Mouse (Mus musculus) thymus, adult 2 months (tissue): ENCODE measurements around the gene Meioc. TPM values are rescaled to one million over a fixed set of nuclear protein-coding genes. Genes with fewer than 3 reads are reported as not detected.
"Not testable (repeated sequence)": the region's sequence is repeated elsewhere in the genome, so short reads cannot be mapped to it uniquely, and the experiment has no call there.

Source experiments
- DNase-seq: peaks from one replicate; pipeline ENCODE4 v3.0.0; 2021
- H3K27ac ChIP-seq: fragments of 200-500 bp; 2 replicates; pipeline ENCODE4 v1.5.1; 2012; ENCODE audit warnings: low read length, control low read depth; ENCODE audit not compliant: control insufficient read depth, insufficient read depth
- H3K27me3 ChIP-seq: fragments of 200-500 bp; 2 replicates; pipeline ENCODE4 v1.6.1; 2012; ENCODE audit warnings: mild to moderate bottlenecking, low read length, moderate library complexity, mixed read lengths; ENCODE audit not compliant: control insufficient read depth, insufficient read depth
- H3K36me3 ChIP-seq: fragments of 200-500 bp; 2 replicates; pipeline ENCODE4 v1.6.1; 2012; ENCODE audit warnings: mild to moderate bottlenecking, low read length, moderate library complexity; ENCODE audit not compliant: control insufficient read depth, insufficient read depth
- H3K4me1 ChIP-seq: fragments of 200-500 bp; replicated peaks from 2 replicates; pipeline ENCODE4 v1.6.1; 2012; ENCODE audit warnings: low read length; ENCODE audit not compliant: control insufficient read depth, insufficient read depth
- H3K4me3 ChIP-seq: fragments of 200-500 bp; 2 replicates; pipeline ENCODE4 v1.5.1; 2012; ENCODE audit warnings: mild to moderate bottlenecking, low read length, control low read depth, moderate library complexity; ENCODE audit not compliant: control insufficient read depth, insufficient read depth
- CTCF ChIP-seq: fragments of 200-500 bp; IDR thresholded peaks from 2 replicates; pipeline ENCODE4 v1.5.1; 2012; ENCODE audit warnings: mild to moderate bottlenecking, control low read depth, low read length, moderate library complexity, borderline replicate concordance; ENCODE audit not compliant: control insufficient read depth, poor library complexity, insufficient read depth; ENCODE audit errors: extremely low read depth
- POLR2A ChIP-seq: fragments of 200-500 bp; IDR thresholded peaks from 2 replicates; pipeline ENCODE4 v1.6.1; 2012; ENCODE audit warnings: mild to moderate bottlenecking, low read length, control low read depth, moderate library complexity; ENCODE audit not compliant: control insufficient read depth, poor library complexity, insufficient read depth; ENCODE audit errors: extremely low read depth
- WGBS: fragments of 180-500 bp; shearing (Covaris S2); methylation state at CpG from one replicate; pipeline ENCODE4 v1.1.7; 2018; 5-methylcytosine and 5-hydroxymethylcytosine counted together
- polyA plus RNA-seq: library from polyadenylated mRNA; depleted of rRNA; stranded (reverse); fragments of >200 nt; gene quantifications from 2 replicates; pipeline ENCODE4 v1.2.3, GENCODE M21; 2012; rRNA removed

Gene Meioc
- polyA plus RNA-seq, 1 experiment, result not detected

DNA sequence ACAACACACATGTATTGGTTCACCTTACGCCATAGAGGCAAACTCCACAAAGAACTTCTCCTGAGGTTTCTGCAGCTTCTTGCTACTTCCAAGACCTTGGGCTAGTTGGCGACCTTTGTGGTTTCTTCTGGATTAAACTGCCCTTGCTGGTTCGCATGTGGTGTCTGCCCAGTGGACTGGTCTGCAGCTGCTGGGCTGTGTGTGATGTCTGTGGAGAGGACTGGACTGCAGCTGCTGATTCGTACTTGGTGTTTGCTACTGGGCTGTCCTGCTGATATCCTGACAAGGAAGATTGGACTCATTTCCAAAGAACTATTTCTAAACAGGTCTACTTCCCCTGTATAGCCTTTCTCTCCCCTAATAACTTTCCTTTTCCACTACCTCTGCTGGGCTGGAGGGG, 48.9 kb downstream of the Meioc start:
- Histone ChIP-seq H3K4me1 (no peaks in the 10 kb centered on the region), H3K27me3 (no peaks in the 10 kb centered on the region), H3K27ac (no peak overlapping the region), H3K4me3 (no peak overlapping the region), H3K36me3 (no peaks in the 10 kb centered on the region)
- DNase-seq, result no peak
- WGBS, result 95% methylated on average over 4 of the region's 4 CpGs
- no peak for TF ChIP-seq CTCF
- TF ChIP-seq POLR2A, result no peak

DNA sequence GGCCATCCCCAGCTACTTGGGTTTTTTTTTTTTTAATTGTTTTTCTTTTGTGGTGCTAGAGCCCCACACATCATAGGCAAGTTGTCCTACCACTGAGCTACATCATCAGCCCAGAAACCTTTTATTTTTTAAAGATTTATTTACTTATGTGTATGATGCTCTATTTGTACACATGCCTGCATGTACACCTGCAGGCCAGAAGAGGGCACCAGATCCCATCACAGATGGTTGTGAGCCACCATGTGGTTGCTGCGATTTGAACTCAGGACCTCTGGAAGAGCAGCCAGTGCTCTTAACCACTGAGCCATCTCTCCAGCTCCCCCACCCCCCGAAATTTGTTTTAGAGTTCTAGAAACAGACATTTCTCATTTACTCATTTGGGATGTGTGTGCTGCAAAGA, 51.1 kb downstream of the Meioc start:
- DNase-seq, H3K4me1 ChIP-seq, H3K4me3 ChIP-seq, H3K36me3 ChIP-seq, H3K27me3 ChIP-seq, H3K27ac ChIP-seq: not testable (repeated sequence)
- 86% methylated on average over 2 of the region's 2 CpGs for WGBS

DNA sequence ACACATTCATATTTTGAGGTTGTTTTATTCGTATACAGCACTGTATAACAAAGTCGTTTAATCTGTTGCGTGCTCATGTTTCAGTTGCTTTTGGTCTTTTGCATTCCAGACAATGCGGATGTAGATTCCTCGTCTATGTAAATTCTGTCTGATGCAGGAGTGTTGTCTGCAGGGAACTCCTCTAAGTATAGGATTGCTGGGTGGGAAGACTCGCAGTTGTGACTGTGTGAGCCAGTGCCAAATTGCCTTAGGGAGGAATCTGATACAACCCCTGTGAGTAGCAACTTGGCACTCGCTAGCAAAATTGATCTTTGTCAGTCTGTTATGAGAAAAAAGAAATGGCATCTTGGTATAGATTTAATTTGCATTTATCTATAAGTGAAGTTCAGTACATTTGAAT, 52.6 kb downstream of the Meioc start:
- WGBS, result 89% methylated on average over 7 of the region's 7 CpGs

GRCm38 (mm10) chr11:102725574-102725973, 62.1 kb downstream of the Meioc start:
- no peaks in the 10 kb centered on the region for H3K4me1 ChIP-seq
- H3K4me3 ChIP-seq, result no peak overlapping the region
- H3K27me3 ChIP-seq, result no peaks in the 10 kb centered on the region; the same call in 1 of the 2 replicates
- DNase-seq, result peak; percentile 35
- TF ChIP-seq POLR2A (no peak), CTCF (no peak)
- H3K36me3 ChIP-seq, result no peaks in the 10 kb centered on the region
- H3K27ac ChIP-seq, result no peak overlapping the region
- 20% methylated on average over 3 of the region's 3 CpGs for WGBS

More for the DNA sequence above, 52.6 kb downstream of the Meioc start:
- Histone ChIP-seq H3K4me1 (no peaks in the 10 kb centered on the region), H3K27ac (no peak overlapping the region), H3K4me3 (no peak overlapping the region), H3K27me3 (no peaks in the 10 kb centered on the region), H3K36me3 (no peaks in the 10 kb centered on the region)
- TF ChIP-seq POLR2A, result no peak
- no peak for TF ChIP-seq CTCF
- no peak for DNase-seq

GRCm38 (mm10) chr11:102728614-102729013, 65.1 kb downstream of the Meioc start:
- Histone ChIP-seq H3K36me3 (no peaks in the 10 kb centered on the region), H3K27me3 (no peaks in the 10 kb centered on the region; the same call in 1 of the 2 replicates), H3K4me1 (no peaks in the 10 kb centered on the region), H3K4me3 (no peak overlapping the region), H3K27ac (no peak overlapping the region)
- 26% methylated on average over 7 of the region's 7 CpGs for WGBS
- TF ChIP-seq CTCF (no peak), POLR2A (no peak)
- no peak for DNase-seq

- no peaks in the 10 kb centered on the region; the same call in 1 of the 2 replicates for H3K27me3 ChIP-seq
- no peak for DNase-seq
- TF ChIP-seq POLR2A (no peak), CTCF (no peak)
- H3K36me3 ChIP-seq, result no peaks in the 10 kb centered on the region
- no peaks in the 10 kb centered on the region for H3K4me1 ChIP-seq
- H3K4me3 ChIP-seq, result no peak overlapping the region
- H3K27ac ChIP-seq, result no peak overlapping the region
- WGBS, result 92% methylated on average over 3 of the region's 3 CpGs
Observed at GRCm38 (mm10) chr11:102729835-102730234, 66.3 kb downstream of the Meioc start.

DNA sequence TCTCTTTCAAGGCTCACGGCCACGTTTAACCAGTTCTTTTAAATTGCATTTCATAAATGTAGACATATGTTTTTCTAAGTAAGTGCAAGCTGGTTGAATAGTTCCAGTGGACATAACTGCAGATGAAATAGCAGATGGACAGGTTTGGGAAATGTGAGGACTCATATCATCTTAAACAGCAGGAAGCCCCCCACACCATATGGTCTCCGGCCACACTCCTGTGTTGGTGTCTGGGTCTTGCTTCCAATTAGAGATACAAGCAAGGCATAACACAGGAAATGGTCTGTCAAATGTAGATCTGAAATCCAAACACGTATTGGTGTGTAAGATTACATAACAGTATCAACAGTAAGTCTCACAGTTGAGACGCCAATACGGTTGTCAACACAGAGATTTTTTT, 67.8 kb downstream of the Meioc start:
- no peaks in the 10 kb centered on the region for H3K4me1 ChIP-seq
- no peaks in the 10 kb centered on the region; the same call in 1 of the 2 replicates for H3K27me3 ChIP-seq
- H3K27ac ChIP-seq, result no peak overlapping the region
- no peaks in the 10 kb centered on the region for H3K36me3 ChIP-seq
- WGBS, result 67% methylated on average over 6 of the region's 6 CpGs
- TF ChIP-seq POLR2A (no peak), CTCF (no peak)
- H3K4me3 ChIP-seq, result no peak overlapping the region
- no peak for DNase-seq

Other genes starting within 250 kb of the Meioc start
- 151 and 160 TPM in 2 replicates for gene Grn, start 233.4 kb upstream of the Meioc start, polyA plus RNA-seq
- gene Fam171a2, start 216.0 kb upstream of the Meioc start, polyA plus RNA-seq, result 2.6 and 4.7 TPM in 2 replicates
- 3.8 and 4.0 TPM in 2 replicates for gene Itga2b, start 193.6 kb upstream of the Meioc start, polyA plus RNA-seq
- gene Gpatch8, start 107.3 kb upstream of the Meioc start, polyA plus RNA-seq, result 34.5 and 36.3 TPM in 2 replicates
- gene Gm11627, start 84.3 kb upstream of the Meioc start, polyA plus RNA-seq, result 0.71 TPM in 1 of 2 replicates, not detected in the other
- gene Fzd2, start 59.3 kb upstream of the Meioc start, polyA plus RNA-seq, result 7.2 and 10.2 TPM in 2 replicates
- 8.7 and 9.6 TPM in 2 replicates for gene Ccdc43, start 34.1 kb downstream of the Meioc start, polyA plus RNA-seq
- gene Adam11, start 97.7 kb downstream of the Meioc start, polyA plus RNA-seq, result 30.2 and 51.6 TPM in 2 replicates
- gene Gjc1, start 156.0 kb downstream of the Meioc start, polyA plus RNA-seq, result 1.4 and 1.7 TPM in 2 replicates
- 0.36 and 1.4 TPM in 2 replicates for gene Higd1b, start 172.1 kb downstream of the Meioc start, polyA plus RNA-seq
- 215 and 245 TPM in 2 replicates for gene Eftud2, start 217.3 kb downstream of the Meioc start, polyA plus RNA-seq
- 0.28 TPM in 1 of 2 replicates, not detected in the other for gene Ccdc103, start 217.5 kb downstream of the Meioc start, polyA plus RNA-seq
- not detected in 2 replicates for gene Fam187a, start 221.5 kb downstream of the Meioc start, polyA plus RNA-seq
- 0.94 and 1.1 TPM in 2 replicates for gene Gfap, start 237.2 kb downstream of the Meioc start, polyA plus RNA-seq